Mouse (Mus musculus) hindbrain, postnatal 0 days (tissue): Measurements from ENCODE around the gene Homer1. TPM values are rescaled to one million over a fixed set of nuclear protein-coding genes. Genes with fewer than 3 reads are reported as not detected.

Experiments
- ATAC-seq: fragments of 200-750 bp; cut with Nextera tagmentation; 2 replicates; pipeline ENCODE4 v1.8.0; 2017; ENCODE audit warnings: mild to moderate bottlenecking, moderate TSS enrichment, moderate library complexity
- DNase-seq: peaks from one replicate; pipeline ENCODE4 v3.0.0-alpha.2; 2015; ENCODE audit warnings: low spot score
- H3K27ac ChIP-seq: fragments of 300-500 bp; sonication (generic); 2 replicates; pipeline ENCODE4 v1.5.1; 2014; ENCODE audit warnings: mild to moderate bottlenecking
- H3K27me3 ChIP-seq: fragments of 300-500 bp; sonication (generic); 2 replicates; pipeline ENCODE4 v1.6.1; 2014; ENCODE audit warnings: low read length, mixed read lengths; ENCODE audit not compliant: insufficient read depth
- H3K36me3 ChIP-seq: fragments of 300-500 bp; sonication (generic); 2 replicates; pipeline ENCODE4 v1.6.1; 2014; ENCODE audit warnings: low read length, mixed read lengths; ENCODE audit not compliant: insufficient read depth
- H3K4me1 ChIP-seq: fragments of 300-500 bp; sonication (generic); 2 replicates; pipeline ENCODE4 v1.6.1; 2014; ENCODE audit warnings: antibody characterized with exemption, low read length, mixed read lengths; ENCODE audit not compliant: insufficient read depth
- H3K4me2 ChIP-seq: fragments of 300-500 bp; sonication (generic); 2 replicates; pipeline ENCODE4 v1.6.1; 2014; ENCODE audit warnings: low read depth, mild to moderate bottlenecking, low read length, moderate library complexity, mixed read lengths
- H3K4me3 ChIP-seq: fragments of 300-500 bp; sonication (generic); 2 replicates; pipeline ENCODE4 v1.5.1; 2014; ENCODE audit warnings: low read length
- H3K9ac ChIP-seq: fragments of 300-500 bp; sonication (generic); replicated peaks from 2 replicates; pipeline ENCODE4 v1.6.1; 2014; ENCODE audit warnings: mild to moderate bottlenecking, low read length, moderate library complexity, mixed read lengths
- H3K9me3 ChIP-seq: fragments of 300-500 bp; sonication (generic); 2 replicates; pipeline ENCODE4 v1.6.1; 2016; ENCODE audit warnings: low read length, mixed read lengths
- CTCF ChIP-seq: IDR thresholded peaks from 2 replicates; pipeline ENCODE4 v1.5.1; 2016; ENCODE audit warnings: antibody characterized with exemption, control low read depth, low read depth
- WGBS: fragments of 180-500 bp; shearing (Covaris S2); extraction: QIAGEN DNeasy Blood & Tissue Kit; methylation state at CpG from one replicate; pipeline ENCODE4 v1.1.7; 2014; 5-methylcytosine and 5-hydroxymethylcytosine counted together
- polyA plus RNA-seq: library from polyadenylated mRNA; unstranded; fragments of >200 nt; fragmentation: Nextera tagmentation; extraction: Ambion mirVana; gene quantifications from 2 replicates; pipeline ENCODE4 v1.2.1, GENCODE M21; 2015
- total RNA-seq: library from RNA; depleted of rRNA; stranded (reverse); fragments of >200 nt; gene quantifications from 2 replicates; pipeline ENCODE4 v1.2.3, GENCODE M21; 2014

Homer1 gene
- total and polyA plus RNA-seq, 2 experiments from 2014 or later: 10.0 to 58.2 TPM

- H3K9ac ChIP-seq: no peak overlapping the region
- H3K4me1 ChIP-seq: no peaks in the 10 kb centered on the region
- no peak for TF ChIP-seq CTCF
- 93% methylated on average over 5 of the region's 5 CpGs for WGBS
- no peak overlapping the region for H3K4me3 ChIP-seq
- ATAC-seq: no peak
- H3K27me3 ChIP-seq: no peaks in the 10 kb centered on the region
- H3K9me3 ChIP-seq: no peaks in the 10 kb centered on the region
- H3K4me2 ChIP-seq: no peak overlapping the region
- H3K36me3 ChIP-seq: no peaks in the 10 kb centered on the region
- no peak for DNase-seq
- H3K27ac ChIP-seq: no peak overlapping the region
Observed at GRCm38 (mm10) chr13:93415055-93415454, 115.6 kb downstream of the Homer1 start.

- Histone ChIP-seq H3K4me3 (no peak overlapping the region), H3K4me1 (no peaks in the 10 kb centered on the region), H3K9me3 (no peaks in the 10 kb centered on the region), H3K27me3 (no peaks in the 10 kb centered on the region), H3K9ac (no peak overlapping the region), H3K27ac (no peak overlapping the region), H3K36me3 (no peaks in the 10 kb centered on the region), H3K4me2 (no peak overlapping the region)
- ATAC-seq (no peak), DNase-seq (no peak)
- no peak for TF ChIP-seq CTCF
- 80% methylated on average over 2 of the region's 2 CpGs for WGBS
Observed at GRCm38 (mm10) chr13:93418292-93418691, 118.9 kb downstream of the Homer1 start.

- TF ChIP-seq CTCF: no peak
- Histone ChIP-seq H3K27ac (no peak overlapping the region), H3K27me3 (no peaks in the 10 kb centered on the region), H3K4me1 (no peaks in the 10 kb centered on the region), H3K4me3 (no peak overlapping the region), H3K9ac (no peak overlapping the region), H3K4me2 (no peak overlapping the region), H3K9me3 (no peaks in the 10 kb centered on the region), H3K36me3 (no peaks in the 10 kb centered on the region)
- ATAC-seq (no peak; the same call in 1 of the 2 replicates), DNase-seq (peak; percentile 29)
- 39% methylated on average over 2 of the region's 2 CpGs for WGBS
Observed at GRCm38 (mm10) chr13:93419779-93420178, 120.3 kb downstream of the Homer1 start.

- TF ChIP-seq CTCF: no peak
- no peak for ATAC-seq
Observed at GRCm38 (mm10) chr13:93423224-93423623, 123.8 kb downstream of the Homer1 start.

GRCm38 (mm10) chr13:93427920-93428876 is 128.8 kb downstream of the Homer1 start:
- Histone ChIP-seq H3K9ac (no peak overlapping the region), H3K4me2 (no peak overlapping the region), H3K9me3 (no peaks in the 10 kb centered on the region), H3K4me1 (no peaks in the 10 kb centered on the region), H3K27ac (no peak overlapping the region), H3K4me3 (no peak overlapping the region), H3K27me3 (no peaks in the 10 kb centered on the region), H3K36me3 (no peaks in the 10 kb centered on the region; the same call in 1 of the 2 replicates)
- TF ChIP-seq CTCF: no peak
- DNase-seq (no peak), ATAC-seq (no peak)
- WGBS: 93% methylated on average over 5 of the region's 5 CpGs

More at GRCm38 (mm10) chr13:93423224-93423623, 123.8 kb downstream of the Homer1 start:
- H3K27ac ChIP-seq: no peak overlapping the region
- no peak overlapping the region for H3K9ac ChIP-seq
- DNase-seq: no peak
- no peaks in the 10 kb centered on the region for H3K9me3 ChIP-seq
- no peak overlapping the region for H3K4me3 ChIP-seq
- H3K4me1 ChIP-seq: no peaks in the 10 kb centered on the region
- no peaks in the 10 kb centered on the region for H3K27me3 ChIP-seq
- no peak overlapping the region for H3K4me2 ChIP-seq
- no peaks in the 10 kb centered on the region; the same call in 1 of the 2 replicates for H3K36me3 ChIP-seq
- 80% methylated on average over 2 of the region's 2 CpGs for WGBS

GRCm38 (mm10) chr13:93429205-93429604 is 129.8 kb downstream of the Homer1 start:
- 98% methylated on average over 1 of the region's 1 CpGs for WGBS

GRCm38 (mm10) chr13:93440167-93440566 is 140.7 kb downstream of the Homer1 start:
- no peak overlapping the region for H3K27ac ChIP-seq
- H3K4me2 ChIP-seq: no peak overlapping the region
- no peak for TF ChIP-seq CTCF
- no peaks in the 10 kb centered on the region for H3K27me3 ChIP-seq
- H3K9ac ChIP-seq: no peak overlapping the region
- WGBS: 94% methylated on average over 3 of the region's 3 CpGs
- no peaks in the 10 kb centered on the region for H3K4me1 ChIP-seq
- H3K36me3 ChIP-seq: peaks cover 20% of the 10 kb centered on the region; the same call in 1 of the 2 replicates
- no peaks in the 10 kb centered on the region for H3K9me3 ChIP-seq
- ATAC-seq (peak; percentile 76; the same call in 1 of the 2 replicates), DNase-seq (no peak)
- no peak overlapping the region for H3K4me3 ChIP-seq

More at GRCm38 (mm10) chr13:93429205-93429604, 129.8 kb downstream of the Homer1 start:
- no peak for TF ChIP-seq CTCF
- Histone ChIP-seq H3K27me3 (no peaks in the 10 kb centered on the region), H3K4me1 (no peaks in the 10 kb centered on the region), H3K4me2 (no peak overlapping the region), H3K36me3 (no peaks in the 10 kb centered on the region; the same call in 1 of the 2 replicates), H3K9ac (no peak overlapping the region), H3K9me3 (no peaks in the 10 kb centered on the region), H3K27ac (no peak overlapping the region), H3K4me3 (no peak overlapping the region)
- DNase-seq (no peak), ATAC-seq (no peak)
